Mouse (Mus musculus) kidney, postnatal 36 days (tissue): ENCODE results near the gene Rap2c.

Experiments used
- DNase-seq, 2 experiments: peaks; one replicate each; pipeline ENCODE4 v3.0.0; 2021 to 2022; ENCODE audit warnings: mixed read lengths in 2 of 2

The Rap2c gene

DNA sequence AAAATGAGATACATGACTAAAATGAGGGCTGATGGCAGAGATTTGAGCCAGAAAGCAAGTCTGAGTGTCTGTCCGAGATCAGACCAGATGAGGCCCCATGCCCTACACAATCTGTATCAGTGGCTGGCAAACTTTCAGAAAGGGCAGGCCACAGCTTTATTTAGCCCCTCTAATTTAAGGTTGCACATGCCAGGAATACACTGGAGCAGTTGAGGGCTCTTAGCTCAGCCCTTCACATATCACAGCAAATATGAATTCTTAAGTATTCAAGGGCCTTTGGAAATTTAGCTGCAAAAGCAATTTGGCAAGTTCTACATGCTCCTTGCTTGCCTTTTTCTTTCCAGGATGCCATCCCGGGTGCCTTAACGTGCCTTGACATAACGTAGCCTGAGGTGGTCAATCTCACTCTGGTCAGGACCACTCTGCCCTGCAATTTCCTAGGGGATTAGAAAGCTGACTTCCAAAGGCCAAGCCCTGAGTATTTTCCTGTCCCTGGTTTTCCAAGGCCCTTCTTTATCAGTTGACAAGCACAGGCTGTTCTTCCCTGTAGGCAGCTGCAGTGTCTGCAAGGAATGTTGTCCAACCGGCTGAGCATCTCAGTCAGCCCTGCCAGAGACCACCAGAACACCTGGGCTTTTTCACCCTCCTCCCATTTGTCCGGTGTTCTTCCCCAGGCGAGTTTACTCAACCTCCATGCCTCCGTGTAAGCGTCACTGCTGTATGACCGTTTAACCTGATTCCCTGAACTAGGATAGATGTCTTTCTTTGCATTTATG, 49.5 kb downstream of the Rap2c start:
- DNase-seq, result no peak

GRCm38 (mm10) chrX:50965157-50965556, 52.7 kb downstream of the Rap2c start:
- DNase-seq, result no peak

DNA sequence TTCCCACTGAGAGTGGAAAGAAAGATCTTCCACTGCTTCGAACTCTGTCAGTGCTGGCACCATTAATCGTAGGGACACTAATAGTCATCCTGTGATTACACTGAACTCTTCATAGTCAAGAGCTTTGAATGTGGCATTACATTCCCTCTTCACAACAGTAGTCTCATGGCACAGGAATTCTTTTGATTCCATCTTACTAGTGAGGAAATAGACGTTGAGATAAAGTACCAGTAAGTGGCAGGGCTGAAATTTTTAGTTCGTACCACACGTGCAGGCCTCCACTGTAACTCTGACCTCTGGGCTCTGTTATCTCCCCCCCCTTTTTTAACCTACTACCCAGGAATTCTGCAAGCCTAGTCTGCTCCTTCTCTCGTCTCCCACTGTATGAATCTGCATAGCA, 54.9 kb downstream of the Rap2c start:
- DNase-seq, result no peak
